Mouse (Mus musculus): ENCODE results near the gene Vps11.
A peak's percentile ranks its signal among the peaks of the same experiment; 100 is the strongest.
"Not testable (repeated sequence)": the region's sequence is repeated elsewhere in the genome, so short reads cannot be mapped to it uniquely, and the experiment has no call there.

The Vps11 gene

DNA sequence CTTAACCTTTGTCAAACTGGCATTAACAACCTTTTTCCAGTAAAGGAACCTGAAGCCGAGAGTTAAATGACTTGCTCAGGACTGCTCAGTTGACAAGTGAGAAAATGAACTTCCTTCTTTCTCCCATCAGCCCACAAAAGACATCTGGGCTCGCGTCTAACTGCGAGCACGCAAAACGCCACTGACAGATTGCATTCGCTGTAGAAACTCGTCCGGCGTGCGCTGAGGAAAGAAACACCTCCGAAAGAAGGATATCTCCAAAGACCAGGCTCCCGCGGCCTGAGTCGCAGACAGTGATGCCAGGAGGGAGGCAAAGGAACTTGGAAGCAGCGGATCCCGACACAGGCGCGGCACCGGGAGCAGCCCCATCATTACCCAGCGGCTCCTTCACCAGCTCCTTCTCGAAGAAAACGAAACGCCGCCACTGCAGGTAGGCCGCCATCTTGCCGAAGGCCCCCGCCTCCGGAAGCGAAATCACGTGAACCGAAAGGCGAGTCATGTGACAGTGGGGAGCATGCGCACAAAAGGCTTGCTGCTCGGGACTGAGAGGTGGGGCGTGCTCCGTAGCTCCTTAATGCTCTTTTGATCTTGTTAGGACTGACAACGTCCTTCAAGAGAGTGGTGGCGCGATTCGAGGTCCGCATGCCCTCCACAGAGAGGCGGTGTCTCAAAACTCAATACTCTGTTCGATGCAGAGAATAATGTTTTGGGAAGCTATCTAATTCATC, at the start of gene Vps11:
TSS of gene Vps11 (minus strand) at position 481 of the 728 bp plus-strand sequence.
- DNase-seq (ENCODE audit: low spot score) = peak; percentile 98

DNA sequence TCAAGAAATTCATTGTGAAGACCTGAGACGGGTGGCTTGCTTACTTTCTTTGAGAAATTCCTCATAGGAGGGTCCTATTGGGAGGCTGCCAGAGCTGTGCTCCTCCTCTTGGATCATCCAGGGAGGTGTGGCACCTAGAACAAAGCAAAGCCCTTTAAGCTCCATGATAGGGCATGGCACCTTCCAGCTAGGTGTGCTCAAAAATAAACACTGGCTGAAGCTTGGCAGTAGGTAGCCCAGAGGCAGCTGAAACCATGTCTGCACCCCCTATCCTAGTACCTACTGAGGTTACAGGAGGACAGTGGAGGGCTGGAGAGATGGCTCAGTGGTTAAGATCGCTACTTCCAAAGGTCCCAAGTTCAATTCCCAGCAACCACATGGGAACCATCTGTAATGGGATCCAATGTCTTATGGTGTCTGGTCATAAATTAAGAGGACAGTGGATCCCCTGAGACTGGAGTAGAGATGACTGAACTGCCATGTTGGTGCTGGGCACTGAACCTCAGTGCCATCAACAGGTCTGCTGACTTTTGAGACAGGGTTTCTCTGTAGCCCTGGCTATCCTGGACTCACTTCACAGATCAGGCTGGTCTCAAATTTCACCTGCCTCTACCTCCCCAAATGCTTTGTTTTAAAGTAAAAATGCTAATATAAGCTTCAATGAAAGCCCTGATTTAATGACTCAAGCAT, 49.3 kb upstream of the Vps11 start:
- DNase-seq (ENCODE audit: low spot score) = no peak

DNA sequence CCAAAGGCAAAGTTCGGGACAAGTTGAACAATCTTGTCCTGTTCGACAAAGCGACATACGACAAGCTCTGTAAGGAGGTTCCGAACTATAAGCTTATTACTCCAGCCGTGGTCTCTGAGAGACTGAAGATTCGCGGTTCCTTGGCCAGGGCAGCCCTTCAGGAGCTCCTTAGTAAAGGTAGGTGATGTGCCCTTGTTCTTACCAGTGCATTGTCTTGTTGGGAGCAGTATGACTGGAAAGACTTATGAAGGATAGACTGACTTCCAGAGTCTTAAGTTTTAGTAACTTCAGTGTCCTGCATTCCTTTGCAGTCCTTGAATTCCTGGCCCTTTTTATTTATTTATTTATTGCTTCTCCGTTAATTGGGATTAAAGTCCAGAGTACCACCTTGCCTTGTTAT, 47.2 kb upstream of the Vps11 start:
- not testable (repeated sequence) for DNase-seq (ENCODE audit: low spot score)

DNA sequence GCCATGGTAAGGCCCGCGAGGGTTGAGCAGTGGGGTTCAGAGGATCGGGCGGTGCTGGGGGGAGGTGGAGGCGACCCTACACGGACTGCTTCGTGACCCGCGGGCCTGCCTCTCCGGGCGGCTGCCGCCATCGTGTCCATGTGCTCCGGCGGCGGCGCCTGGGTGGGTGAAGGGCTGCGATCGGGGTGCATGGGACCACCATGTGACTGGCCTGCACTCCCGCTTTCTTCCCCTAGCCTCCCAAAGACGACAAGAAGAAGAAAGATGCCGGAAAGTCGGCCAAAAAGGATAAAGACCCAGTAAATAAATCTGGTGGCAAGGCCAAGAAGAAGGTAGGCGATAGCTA, 46.3 kb upstream of the Vps11 start:
- DNase-seq (ENCODE audit: low spot score) = no peak

DNA sequence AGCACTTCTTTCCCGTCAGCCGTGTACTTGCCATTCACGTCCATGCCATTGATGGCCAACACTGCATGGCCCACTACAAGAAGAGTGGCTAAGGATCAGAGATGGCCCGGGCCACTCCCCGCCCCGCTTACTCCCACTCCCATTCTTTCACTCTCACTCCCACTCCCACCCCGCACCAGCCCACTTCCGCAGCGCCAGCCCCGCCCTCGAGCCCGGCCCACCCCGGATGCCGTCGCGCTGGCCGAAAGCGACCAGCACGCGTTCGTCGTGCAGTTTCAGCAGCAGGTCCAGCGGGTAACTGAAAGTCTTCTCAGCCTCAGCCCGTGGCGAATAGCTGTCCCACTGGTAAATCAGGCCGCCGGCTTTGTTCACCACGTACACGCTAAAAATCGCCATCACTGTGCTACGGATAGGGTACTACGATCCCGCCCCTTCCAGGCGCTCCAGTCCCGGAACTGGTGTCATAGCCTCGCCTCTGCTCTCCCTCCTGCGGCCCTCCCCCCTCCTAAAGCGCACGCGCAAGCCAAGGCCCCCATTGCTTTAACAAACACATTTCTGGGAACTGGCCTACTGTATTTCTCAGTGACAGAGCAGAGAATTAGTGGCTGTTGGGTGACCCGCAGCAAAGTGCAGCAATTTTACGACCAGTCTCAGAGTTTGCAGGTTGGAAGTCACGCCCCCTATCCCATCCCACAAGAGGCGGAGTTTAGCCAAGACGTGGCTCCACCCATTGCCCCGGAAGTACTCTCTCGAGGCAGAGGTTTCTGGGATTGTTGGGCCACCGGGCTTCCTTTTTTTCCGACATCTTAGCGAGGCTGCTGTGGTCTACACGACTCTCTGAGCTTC, 45.7 kb upstream of the Vps11 start, which contains the start of the genes Rps25 and Trappc4:
TSS of gene Rps25 (plus strand) at position 234 of the 846 bp plus-strand sequence.
TSS of gene Trappc4 (minus strand) at position 695 of the 846 bp plus-strand sequence.
- peak; percentile 98 for DNase-seq (ENCODE audit: low spot score)

DNA sequence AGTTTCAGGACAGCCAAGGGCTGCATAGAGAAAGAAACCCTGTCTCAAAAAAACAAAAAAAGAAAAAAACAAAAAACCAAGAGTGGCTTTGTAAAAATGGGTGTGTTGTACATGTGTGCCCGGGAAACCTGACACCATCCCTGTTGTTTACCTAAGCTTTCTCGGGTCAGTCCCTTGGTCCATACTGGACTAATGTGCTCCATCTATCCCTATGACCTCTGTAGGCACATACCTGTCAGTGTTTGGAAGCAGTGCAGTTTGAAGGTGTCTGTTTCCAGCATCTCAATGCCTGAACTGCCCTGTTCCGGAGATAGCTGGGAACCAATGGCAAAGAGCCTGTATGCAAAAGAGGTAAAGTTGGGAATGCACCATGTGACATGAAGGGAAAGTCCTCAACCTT, 43.5 kb upstream of the Vps11 start:
- DNase-seq (ENCODE audit: low spot score) = no peak

DNA sequence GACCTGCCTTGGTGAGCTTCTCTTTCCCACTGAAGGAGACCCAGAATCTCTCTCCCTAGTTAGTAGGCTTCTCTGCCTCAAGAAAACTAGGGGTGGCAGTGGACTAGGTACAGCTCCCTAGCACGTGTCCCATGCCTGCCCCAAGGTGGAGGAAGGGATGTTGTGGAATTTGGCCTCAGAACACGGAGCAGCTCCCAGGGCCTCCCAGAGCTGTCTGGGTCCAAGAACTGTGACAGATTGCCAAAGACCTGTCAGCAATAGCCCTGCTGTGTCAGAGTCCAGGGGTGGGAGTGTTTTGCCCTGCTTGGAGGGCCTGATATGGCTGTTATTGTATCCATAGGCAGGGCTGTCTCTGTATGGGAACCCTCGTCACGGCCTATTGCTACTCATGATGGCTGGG, 39.6 kb upstream of the Vps11 start:
- no peak for DNase-seq (ENCODE audit: low spot score)

DNA sequence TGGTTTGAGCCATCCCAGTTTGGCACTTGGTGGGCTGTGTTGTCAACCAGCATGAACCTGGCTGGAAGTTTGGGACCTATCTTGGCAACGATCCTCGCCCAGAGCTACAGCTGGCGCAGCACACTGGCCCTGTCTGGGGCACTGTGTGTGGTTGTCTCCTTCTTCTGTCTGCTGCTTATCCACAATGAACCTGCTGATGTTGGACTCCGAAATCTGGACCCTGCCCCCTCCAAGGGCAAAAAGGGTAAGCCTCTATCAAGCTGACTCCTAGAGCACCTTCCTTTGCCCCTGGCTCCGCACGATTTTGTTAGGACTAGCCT, 38.3 kb upstream of the Vps11 start:
- no peak for DNase-seq (ENCODE audit: low spot score)

DNA sequence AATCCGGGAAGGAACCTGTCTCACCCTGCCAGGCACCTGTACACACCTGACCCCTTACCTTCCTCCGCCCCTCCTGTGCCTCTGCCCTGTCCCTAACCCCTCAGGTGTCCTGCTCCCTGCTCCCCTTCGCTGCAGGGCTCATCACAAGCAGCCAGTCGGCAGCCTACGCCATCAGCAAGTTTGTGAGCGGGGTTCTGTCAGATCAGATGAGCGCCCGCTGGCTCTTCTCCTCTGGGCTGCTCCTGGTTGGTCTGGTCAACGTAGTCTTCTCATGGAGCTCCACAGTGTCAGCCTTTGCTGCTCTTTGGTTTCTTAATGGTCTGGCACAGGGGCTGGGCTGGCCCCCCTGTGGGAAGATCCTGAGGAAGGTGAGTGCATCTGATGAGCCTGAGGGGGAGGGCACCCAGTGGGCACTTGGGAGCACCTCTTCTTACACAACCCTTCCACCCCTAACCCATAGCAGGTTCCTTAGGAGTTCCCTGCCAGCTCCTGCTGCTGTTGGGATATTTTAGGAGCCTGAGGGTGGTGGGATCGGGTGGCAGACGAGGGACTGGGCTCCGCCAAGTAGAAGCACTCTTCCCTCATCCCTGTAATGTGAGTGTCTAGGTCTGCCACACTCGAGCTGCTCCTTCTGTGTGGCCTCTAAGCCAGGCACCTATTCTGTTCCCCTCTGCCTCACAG, 37.8 kb upstream of the Vps11 start:
- DNase-seq (ENCODE audit: low spot score) = no peak

DNA sequence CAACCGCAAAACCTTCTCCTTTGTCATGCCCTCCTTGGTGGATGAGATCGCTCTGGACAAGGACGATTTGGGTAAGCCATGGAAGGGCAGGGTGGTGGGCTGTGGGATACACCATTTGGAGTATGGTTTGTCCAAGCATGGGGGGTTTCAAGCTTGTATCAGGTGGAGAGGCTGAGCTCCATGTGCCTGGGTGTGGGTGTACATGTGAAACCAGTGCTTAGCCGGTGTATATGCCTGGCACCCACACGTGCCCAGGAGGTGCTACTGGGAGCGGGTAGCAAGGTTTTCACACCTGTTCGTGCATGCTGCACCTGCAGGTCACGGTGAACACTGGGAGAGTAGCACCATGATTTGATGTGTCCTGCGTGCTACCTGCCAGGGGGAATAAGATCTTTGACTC, 37.1 kb upstream of the Vps11 start:
- DNase-seq (ENCODE audit: low spot score) = no peak

DNA sequence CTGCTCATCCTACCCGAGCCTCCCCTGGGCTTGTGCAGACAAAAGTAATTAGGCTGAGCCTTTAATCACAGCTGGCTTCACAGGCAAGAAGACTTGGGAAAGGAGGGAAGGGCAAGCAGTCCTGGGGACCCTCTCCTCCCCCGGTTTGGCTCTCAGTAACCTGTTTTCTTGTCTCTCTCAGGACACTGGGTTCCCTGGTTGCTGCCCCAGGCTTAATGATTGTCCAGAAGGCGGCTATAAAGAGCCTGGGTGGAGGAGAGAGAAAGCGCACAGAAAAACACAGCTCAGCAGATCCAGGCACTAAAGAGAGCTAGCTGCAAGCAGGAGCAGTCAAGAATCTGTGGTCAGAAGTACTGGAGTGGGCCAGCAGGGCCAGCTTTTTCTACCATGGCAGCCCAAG, 36.6 kb upstream of the Vps11 start:
- peak; percentile 57 for DNase-seq (ENCODE audit: low spot score)

DNA sequence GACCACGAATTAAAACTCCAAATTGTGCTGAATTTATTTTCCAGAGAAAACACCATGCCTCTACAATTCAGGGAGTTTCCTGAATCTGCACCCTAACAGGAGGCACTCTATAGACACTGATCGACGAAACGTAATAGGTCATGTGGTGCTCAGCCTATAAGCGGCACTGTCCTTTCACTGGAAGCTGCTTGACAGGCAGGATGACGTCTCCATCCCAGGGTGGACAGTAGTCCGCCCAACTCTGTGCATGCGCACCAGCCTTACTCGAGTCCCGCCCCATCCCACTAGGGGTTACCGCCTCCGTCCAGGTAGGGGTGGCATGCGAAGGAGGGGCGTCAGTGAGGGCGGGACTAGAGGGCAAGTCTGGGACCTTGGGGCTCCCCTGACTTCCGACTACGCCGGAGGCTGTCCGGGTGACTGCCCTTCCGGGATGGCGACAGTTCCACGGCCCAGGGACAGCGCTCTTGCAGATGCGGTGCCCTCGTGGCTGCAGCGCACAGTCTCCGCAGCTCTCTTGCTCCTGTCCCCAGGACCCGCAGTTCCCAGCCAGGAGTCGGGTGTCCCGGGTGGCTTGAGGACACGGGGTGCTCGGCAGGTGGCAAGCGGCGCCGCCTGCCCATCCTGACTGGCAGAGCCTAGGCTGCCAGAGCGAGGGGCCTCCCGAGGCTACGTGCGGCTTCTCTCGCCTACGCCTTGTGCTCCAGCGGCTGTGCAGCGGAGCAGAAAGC, 35.4 kb upstream of the Vps11 start, which contains the start of gene Slc37a4:
TSS of gene Slc37a4 (plus strand) at position 169 of the 728 bp plus-strand sequence.
- DNase-seq (ENCODE audit: low spot score) = peak; percentile 91

DNA sequence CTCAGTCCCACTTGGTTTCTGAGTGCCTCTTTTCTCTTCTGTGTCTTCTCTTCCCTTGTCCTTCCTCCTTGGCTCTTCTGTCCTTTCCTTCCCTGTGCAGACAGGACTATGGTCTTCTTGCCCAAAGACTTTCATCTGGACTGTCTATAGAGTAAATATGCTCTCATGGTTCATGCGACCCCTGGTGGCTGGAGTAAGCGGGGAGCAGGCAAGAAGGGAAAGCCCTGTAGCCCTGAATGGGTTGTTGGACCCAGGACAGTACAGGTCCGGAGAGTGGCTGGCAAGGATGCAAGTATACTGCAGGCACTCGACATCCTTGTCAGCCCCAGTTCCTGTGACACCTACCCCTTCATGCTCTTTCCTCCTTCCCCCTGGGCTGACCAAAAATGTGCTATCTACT, 30.0 kb upstream of the Vps11 start:
- peak; percentile 83 for DNase-seq (ENCODE audit: low spot score)

DNA sequence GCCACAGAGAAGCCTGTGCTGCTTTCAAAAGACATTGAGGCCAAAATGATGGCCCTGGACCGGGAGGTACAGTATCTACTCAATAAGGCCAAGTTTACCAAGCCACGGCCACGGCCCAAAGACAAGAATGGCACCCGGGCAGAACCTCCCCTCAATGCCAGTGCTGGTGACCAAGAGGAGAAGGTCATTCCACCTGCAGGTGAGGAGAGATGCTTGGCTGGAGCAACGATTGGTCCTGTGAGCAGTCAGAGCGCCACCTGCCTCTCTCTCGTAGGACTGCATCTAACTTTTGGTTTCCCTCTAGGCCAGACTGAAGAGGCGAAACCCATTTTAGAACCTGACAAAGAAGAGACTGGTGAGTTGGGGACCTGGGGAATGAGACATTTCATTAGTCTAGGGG, 27.8 kb upstream of the Vps11 start:
- DNase-seq (ENCODE audit: low spot score) = peak; percentile 72

DNA sequence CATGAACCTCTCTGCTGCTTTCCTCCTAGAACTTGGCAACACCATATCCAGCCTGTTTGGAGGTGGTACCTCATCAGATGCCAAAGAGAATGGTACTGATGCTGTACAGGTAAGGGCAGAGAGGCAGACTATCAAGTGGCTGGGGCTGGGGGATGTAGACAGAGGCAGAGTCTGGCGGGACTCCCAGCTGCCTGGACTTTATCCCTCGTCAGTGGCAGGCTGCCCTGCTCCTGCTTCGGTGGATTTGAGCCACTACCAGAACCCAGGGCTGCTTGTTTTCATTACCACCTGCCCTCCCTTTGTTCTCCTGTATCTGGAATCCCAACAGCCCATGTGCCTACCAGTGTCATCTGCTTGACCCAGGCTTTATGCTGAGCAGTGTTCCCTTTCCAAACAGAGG, 25.8 kb upstream of the Vps11 start:
- no peak for DNase-seq (ENCODE audit: low spot score)

DNA sequence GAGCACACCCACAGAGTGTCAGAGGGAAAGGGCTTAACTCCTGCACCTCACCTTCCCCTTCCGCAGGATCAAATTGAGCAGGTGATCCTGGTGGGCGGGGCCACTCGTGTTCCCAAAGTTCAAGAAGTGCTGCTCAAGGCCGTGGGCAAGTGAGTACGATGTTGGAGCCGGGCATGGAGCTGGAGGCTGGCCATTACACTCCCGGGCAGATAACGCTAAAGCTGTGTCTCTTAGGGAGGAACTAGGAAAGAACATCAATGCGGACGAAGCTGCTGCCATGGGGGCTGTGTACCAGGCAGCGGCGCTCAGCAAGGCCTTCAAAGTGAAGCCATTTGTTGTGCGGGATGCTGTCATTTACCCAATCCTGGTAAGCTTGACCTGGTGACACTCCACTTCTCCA, 23.1 kb upstream of the Vps11 start:
- DNase-seq (ENCODE audit: low spot score) = no peak

DNA sequence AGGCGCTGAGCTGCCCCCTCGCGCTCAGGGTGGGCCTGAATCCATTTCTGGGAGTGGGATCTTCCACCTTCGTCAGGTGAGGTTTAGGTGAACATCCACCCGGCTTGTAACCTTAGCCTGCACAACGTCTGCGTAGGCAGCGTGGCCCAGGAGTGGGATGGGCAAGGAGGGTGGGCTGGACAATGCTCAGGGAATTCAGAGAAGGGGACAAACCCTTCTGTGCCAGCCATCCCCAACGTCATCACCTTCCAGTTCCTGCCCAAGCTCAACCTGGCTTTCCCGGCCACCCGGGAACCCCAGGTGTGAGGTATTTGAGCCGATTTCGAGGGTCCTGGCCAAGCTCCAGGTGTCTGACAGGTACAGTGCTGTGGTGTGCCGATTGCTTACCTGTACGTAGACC, 18.4 kb upstream of the Vps11 start:
- DNase-seq (ENCODE audit: low spot score) = peak; percentile 17

DNA sequence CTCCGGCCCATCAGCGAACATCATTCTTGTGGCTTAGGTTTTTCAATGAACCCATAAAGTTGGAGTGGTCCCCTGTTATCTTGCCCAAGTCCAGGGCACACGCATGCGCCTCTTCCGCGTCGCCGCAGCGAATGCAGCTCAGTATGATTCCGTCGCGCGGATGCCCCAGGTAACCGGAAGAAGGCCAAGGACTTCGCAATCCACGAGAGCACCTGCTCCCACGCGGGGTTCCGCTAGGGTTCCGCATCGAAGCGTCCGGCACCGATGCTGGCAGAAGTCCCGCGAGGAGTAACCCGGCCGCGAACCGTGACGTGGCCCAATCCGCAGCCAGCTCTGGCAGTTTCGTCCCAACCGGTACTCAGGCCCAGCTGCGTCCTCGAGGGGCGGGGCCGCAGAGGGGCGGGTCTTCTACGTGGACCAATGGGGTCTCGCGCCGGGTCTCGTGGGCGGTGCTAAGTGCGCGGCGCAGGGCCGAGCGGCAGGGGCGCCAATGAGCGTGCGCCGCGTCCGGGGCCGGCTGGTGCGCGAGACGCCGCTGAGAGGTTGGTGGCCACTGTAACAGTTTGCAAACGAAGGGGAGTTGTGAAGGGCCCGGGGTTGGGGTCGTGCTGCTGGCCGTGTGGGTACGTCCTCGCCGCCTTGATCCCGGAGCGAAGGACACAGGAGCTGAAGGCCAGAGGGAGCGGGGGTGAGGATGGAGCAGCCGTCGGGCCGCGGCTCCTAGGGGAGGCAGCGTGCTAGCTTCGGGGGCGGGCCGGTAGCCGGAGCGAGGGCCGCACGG, 17.8 kb upstream of the Vps11 start, which contains the start of gene Hyou1:
TSS of gene Hyou1 (plus strand) at position 437 of the 781 bp plus-strand sequence.
- peak; percentile 98 for DNase-seq (ENCODE audit: low spot score)

DNA sequence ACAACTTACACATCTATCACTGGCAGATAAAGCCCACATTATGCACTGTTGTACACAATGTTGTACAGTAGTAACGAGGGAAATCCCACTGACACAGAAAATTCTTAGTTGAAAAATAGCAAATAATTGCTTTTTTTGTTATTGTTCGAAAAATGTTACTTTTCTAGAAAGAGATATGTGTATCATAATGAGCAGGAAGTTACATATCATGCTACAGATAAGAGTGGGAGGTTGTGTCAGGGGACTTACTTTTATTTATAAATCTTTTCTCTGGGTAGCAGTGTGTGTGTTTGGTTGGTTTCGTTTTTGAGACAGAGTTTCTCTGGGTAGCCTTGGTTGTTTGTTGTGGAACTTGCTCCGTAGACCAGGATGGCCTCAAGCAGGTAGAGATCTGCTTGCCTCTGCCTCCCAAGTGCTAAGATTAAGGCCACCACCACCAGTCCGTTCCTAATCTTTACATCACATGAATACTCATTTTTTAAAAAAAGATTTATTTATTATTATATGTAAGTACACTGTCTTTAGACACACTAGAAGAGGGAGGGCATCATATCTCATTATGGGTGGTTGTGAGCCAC, 16.8 kb upstream of the Vps11 start:
- no peak for DNase-seq (ENCODE audit: low spot score)

DNA sequence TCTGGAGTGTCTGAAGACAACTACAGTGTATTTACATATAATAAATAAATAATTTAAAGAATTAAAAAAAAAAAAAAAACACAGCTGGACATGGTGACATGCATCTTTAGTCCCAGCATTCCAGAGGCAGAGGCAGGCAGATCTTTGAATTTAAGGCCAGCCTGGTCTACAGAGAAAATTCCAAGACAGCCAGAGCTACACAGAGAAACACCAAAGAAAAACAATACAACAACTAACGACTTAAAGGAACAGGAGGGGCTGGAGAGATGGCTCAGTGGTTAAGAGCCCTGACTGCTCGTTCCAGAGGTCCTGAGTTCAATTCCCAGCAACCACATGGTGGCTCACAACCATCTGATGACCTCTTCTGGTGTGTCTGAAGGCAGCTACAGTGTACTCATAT, 15.9 kb upstream of the Vps11 start:
- DNase-seq (ENCODE audit: low spot score) = not testable (repeated sequence)

Data from retina, embryonic 14.5 days (tissue).